Mouse (Mus musculus) hematopoietic multipotent progenitor cell, adult 10-12 weeks (in vitro differentiated cells): Measurements from ENCODE around the gene Fam234a. TPM values are rescaled to one million over a fixed set of nuclear protein-coding genes. Genes with fewer than 3 reads are reported as not detected.

Source experiments
- polyA plus RNA-seq: library from polyadenylated mRNA; stranded (reverse); fragments of >175 nt; gene quantifications from 2 replicates; pipeline ENCODE4 v1.2.3, GENCODE M21; 2012; ENCODE audit warnings: low replicate concordance

Gene Fam234a
- 5.6 and 15.1 TPM in 2 replicates for polyA plus RNA-seq

DNA sequence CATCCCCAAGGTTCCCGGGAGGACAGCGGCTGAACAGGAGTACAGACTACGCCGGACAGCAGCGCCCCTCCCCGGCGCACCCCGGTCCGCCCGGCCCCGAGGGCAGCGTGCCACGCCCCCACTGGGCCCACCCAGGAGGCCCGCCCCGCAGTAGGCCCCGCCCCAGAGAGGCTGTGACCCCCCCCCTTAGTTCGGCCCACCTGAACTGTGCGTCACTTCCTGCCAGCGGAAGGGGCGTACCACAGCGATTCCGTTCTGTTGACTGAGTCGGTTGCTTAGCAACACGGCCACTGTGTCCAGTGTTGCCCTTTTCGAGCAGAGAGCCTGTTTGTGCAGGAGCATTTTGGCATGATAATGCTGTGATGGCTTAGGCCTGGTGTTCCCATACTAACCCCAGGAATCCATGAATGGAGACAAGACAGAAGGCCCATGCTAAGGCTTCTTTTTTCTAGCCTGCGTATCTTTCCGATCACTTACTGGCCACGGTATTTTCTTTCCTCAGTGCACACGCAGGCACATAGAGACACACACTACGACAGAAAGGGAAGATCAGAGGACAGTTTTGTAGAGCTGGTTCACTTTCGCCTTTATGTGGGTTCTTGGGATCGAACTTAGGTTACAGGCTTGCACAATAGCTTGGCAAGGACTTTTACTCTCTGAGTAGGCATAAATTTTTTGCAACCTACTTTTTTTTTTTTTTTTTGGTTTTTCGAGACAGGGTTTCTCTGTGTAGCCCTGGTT lies at the start of gene Fam234a:
Gene Fam234a (minus strand): TSS at position 142 of the 741 bp plus-strand sequence.

GRCm38 (mm10) chr17:26252539-26253251 lies 8.7 kb upstream of the Fam234a start, which contains the start of gene Luc7l:
Gene Luc7l, plus strand, starts transcription at chr17:26252896.

DNA sequence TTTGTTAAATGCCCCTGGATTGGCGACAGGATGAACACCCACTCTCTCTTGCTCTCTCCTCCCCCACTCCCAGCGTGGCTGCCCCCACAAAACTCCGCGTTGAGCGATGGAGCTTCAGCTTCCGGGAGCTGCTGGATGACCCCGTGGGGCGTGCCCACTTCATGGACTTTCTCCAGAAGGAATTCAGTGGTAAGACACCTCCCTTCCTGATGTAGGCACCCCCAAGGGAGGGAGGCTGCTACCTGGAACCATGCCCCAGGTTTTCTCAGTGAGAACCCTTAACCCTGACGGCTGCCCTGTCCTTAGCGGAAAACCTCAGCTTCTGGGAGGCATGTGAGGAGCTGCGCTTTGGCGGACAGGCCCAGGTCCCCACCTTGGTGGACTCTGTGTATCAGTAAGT lies 36.4 kb downstream of the Fam234a start, which contains the start of gene Arhgdig:
Gene Arhgdig (minus strand): TSS at position 101 of the 400 bp plus-strand sequence.

GRCm38 (mm10) chr17:26202737-26203136 lies 41.3 kb downstream of the Fam234a start, which contains the start of gene Rgs11:
Gene Rgs11, plus strand, starts transcription at chr17:26202951.

DNA sequence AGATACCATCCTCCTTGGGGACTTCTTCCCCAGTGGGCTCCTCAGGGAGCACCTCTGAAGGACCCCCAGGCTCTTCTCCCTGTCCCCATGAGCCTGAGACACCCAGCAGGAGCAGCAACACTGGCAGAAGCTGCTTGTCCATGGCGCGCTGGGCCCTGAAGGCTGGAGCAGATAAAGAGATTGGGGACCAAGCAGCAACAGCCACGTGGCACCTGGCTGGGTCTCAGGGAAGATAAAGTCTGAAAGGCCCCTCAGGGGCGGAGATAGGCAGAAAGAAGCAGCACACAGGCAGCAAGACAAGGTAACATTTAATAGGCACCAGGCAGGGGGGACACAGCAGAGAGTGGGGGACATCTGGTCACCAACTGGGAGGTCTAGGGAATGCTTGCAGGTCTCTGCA lies 45.1 kb downstream of the Fam234a start, which contains the start of gene Pdia2:
Gene Pdia2 (minus strand): TSS at position 196 of the 400 bp plus-strand sequence.

Other genes starting within 250 kb of the Fam234a start
- 7.3 and 22.8 TPM in 2 replicates for gene Rab11fip3, start 174.7 kb downstream of the Fam234a start, polyA plus RNA-seq
- gene Decr2, start 153.9 kb downstream of the Fam234a start, polyA plus RNA-seq, result 0.60 and 0.89 TPM in 2 replicates
- gene Nme4, start 148.6 kb downstream of the Fam234a start, polyA plus RNA-seq, result 12.3 and 23.3 TPM in 2 replicates
- gene Tmem8, start 130.9 kb downstream of the Fam234a start, polyA plus RNA-seq, result 16.6 and 22.7 TPM in 2 replicates
- gene Mrpl28, start 120.7 kb downstream of the Fam234a start, polyA plus RNA-seq, result 55.8 and 84.0 TPM in 2 replicates
- 52.8 and 62.8 TPM in 2 replicates for gene Axin1, start 105.6 kb downstream of the Fam234a start, polyA plus RNA-seq
- 1.3 TPM in 1 of 2 replicates, not detected in the other for gene Pdia2, start 45.2 kb downstream of the Fam234a start, polyA plus RNA-seq
- 7.4 and 8.8 TPM in 2 replicates for gene Rgs11, start 41.3 kb downstream of the Fam234a start, polyA plus RNA-seq
- 0.20 and 0.30 TPM in 2 replicates for gene Arhgdig, start 36.5 kb downstream of the Fam234a start, polyA plus RNA-seq
- 34.2 and 49.0 TPM in 2 replicates for gene Luc7l, start 8.7 kb upstream of the Fam234a start, polyA plus RNA-seq
- gene Neurl1b, start 170.6 kb upstream of the Fam234a start, polyA plus RNA-seq, result 1.4 and 3.7 TPM in 2 replicates